8 mouse cellular contexts compared by ENCODE assay signal in genomic region chr19:27217941-27218411, GRCm38 (mm10). TPM values are rescaled to one million over a fixed set of nuclear protein-coding genes. Genes with fewer than 3 reads are reported as not detected.
DNase-seq lines count a peak whose midpoint lies in the region; ATAC-seq and TF ChIP-seq lines count a peak whose summit lies in the region.

No protein-coding gene starts in this region.

- no peaks in the 10 kb centered on the region for H3K36me3 ChIP-seq in liver, embryonic 12.5 days

- peak; percentile 36 to 52 for DNase-seq in layer of hippocampus, adult 18-20 months (ENCODE audit: low spot score in 2 of 2)
- DNase-seq in layer of hippocampus, postnatal 10 days (ENCODE audit: low spot score in 2 of 2), result no peak
- DNase-seq in cerebellum, adult 9-11 months, result peak; percentile 74
- DNase-seq in frontal cortex, postnatal 14 days (ENCODE audit: low spot score in 2 of 2), result peak; percentile 18 to 37
- peak; percentile 42 for DNase-seq in kidney, adult 11 months
- DNase-seq in natural killer cell, adult 2 months (ENCODE audit: low spot score in 2 of 2), result no peak

- ATAC-seq in liver, embryonic 12.5 days, result no peak

- H3K27ac ChIP-seq in liver, embryonic 12.5 days, result no peak overlapping the region
- peak overlapping the region; percentile 80 for H3K27ac ChIP-seq in olfactory bulb, adult 2 months (ENCODE audit: insufficient read depth, low read depth, low read length)

- under 1% methylated on average over 32 of the region's 32 CpGs for WGBS in liver, embryonic 12.5 days (ENCODE audit: insufficient replicate concordance)
- WGBS in olfactory bulb, adult 2 months, result under 1% methylated on average over 32 of the region's 32 CpGs

- peaks cover 70% of the 10 kb centered on the region for H3K27me3 ChIP-seq in liver, embryonic 12.5 days (replicated peaks)

- no peaks in the 10 kb centered on the region for H3K4me1 ChIP-seq in liver, embryonic 12.5 days
- H3K4me1 ChIP-seq in olfactory bulb, adult 2 months (ENCODE audit: control insufficient read depth, insufficient read depth, low read length), result peaks cover 7% of the 10 kb centered on the region

- no peak for TF ChIP-seq CTCF in olfactory bulb, adult 2 months (IDR thresholded peaks at IDR 0.05; ENCODE audit: insufficient read depth, low read depth, low read length)

- no peaks in the 10 kb centered on the region for H3K9me3 ChIP-seq in liver, embryonic 12.5 days (replicated peaks)

- peak overlapping the region; percentile 70 for H3K4me2 ChIP-seq in liver, embryonic 12.5 days

- peak overlapping the region; percentile 53 for H3K4me3 ChIP-seq in liver, embryonic 12.5 days
- H3K4me3 ChIP-seq in olfactory bulb, adult 2 months (ENCODE audit: insufficient read depth, low read depth, low read length), result peak overlapping the region; percentile 90

- TF ChIP-seq POLR2A in olfactory bulb, adult 2 months (IDR thresholded peaks at IDR 0.05; ENCODE audit: insufficient read depth, low read depth, low read length), result no peak

- peak overlapping the region; percentile 52 for H3K9ac ChIP-seq in liver, embryonic 12.5 days

RNA-seq across cellular contexts. Expression of gene Vldlr, which starts 1.7 kb away (rescaled TPM):
- total RNA-seq in layer of hippocampus, adult 18-20 months (2021), result 10 to 100 TPM; 48.9 to 49.2 TPM
- 10 to 100 TPM; 54.2 to 56.9 TPM for total RNA-seq in layer of hippocampus, postnatal 10 days (2021)
- polyA plus RNA-seq in liver, embryonic 12.5 days (2016; fragmentation: Nextera tagmentation; extraction: Ambion mirVana), result 2.0 and 2.2 TPM in 2 replicates
- polyA plus RNA-seq in olfactory bulb, adult 2 months (2012; ENCODE audit: insufficient read depth, insufficient read length, low replicate concordance, missing spikeins), result not detected in 2 replicates

Comparison
In these comparisons a context has a peak if more than half of its experiments do, and no peak if none do; other contexts are left out.
1. DNase-seq: peak in layer of hippocampus, adult 18-20 months (2 of 2), cerebellum, adult 9-11 months (single experiment), frontal cortex, postnatal 14 days (2 of 2) and kidney, adult 11 months (single experiment); none in layer of hippocampus, postnatal 10 days (0 of 2) and natural killer cell, adult 2 months (0 of 2).